Mouse (Mus musculus) ES-Bruce4 (cell line): ENCODE measurements around the gene Morn1. TPM values are rescaled to one million over a fixed set of nuclear protein-coding genes. Genes with fewer than 3 reads are reported as not detected.

Experiments used
- H3K27ac ChIP-seq: 2 replicates; pipeline ENCODE4 v1.5.1; 2012; ENCODE audit warnings: low read length, inconsistent platforms; ENCODE audit not compliant: insufficient read depth
- H3K27me3 ChIP-seq: 2 replicates; pipeline ENCODE4 v1.6.1; 2012; ENCODE audit warnings: mild to moderate bottlenecking, low read length, inconsistent platforms; ENCODE audit not compliant: control insufficient read depth, poor library complexity, insufficient read depth, severe bottlenecking
- H3K36me3 ChIP-seq: 2 replicates; pipeline ENCODE4 v1.6.1; 2012; ENCODE audit warnings: inconsistent platforms, mild to moderate bottlenecking, low read length, moderate library complexity; ENCODE audit not compliant: control insufficient read depth, poor library complexity, insufficient read depth, severe bottlenecking
- H3K4me1 ChIP-seq: one replicate; pipeline ENCODE4 v1.8.1; 2011; ENCODE audit warnings: low read length; ENCODE audit not compliant: control insufficient read depth, insufficient read depth
- H3K4me3 ChIP-seq: 2 replicates; pipeline ENCODE4 v1.5.1; 2011; ENCODE audit warnings: low read depth, mild to moderate bottlenecking, low read length
- H3K9ac ChIP-seq: 2 replicates; pipeline ENCODE4 v1.6.1; 2012; ENCODE audit warnings: low read depth, mild to moderate bottlenecking, inconsistent platforms; ENCODE audit not compliant: poor library complexity, severe bottlenecking
- H3K9me3 ChIP-seq: replicated peaks from 2 replicates; pipeline ENCODE4 v1.6.1; 2012; ENCODE audit warnings: mild to moderate bottlenecking, low read length, inconsistent platforms; ENCODE audit not compliant: control insufficient read depth, poor library complexity, insufficient read depth, severe bottlenecking
- CTCF ChIP-seq: IDR thresholded peaks from one replicate; pipeline ENCODE4 v1.8.1; 2011; ENCODE audit warnings: low read depth, low read length
- EP300 ChIP-seq: IDR thresholded peaks from 2 replicates; pipeline ENCODE4 v1.6.1; 2011; ENCODE audit warnings: low read depth, low read length; ENCODE audit not compliant: insufficient read depth
- POLR2A ChIP-seq: IDR thresholded peaks from one replicate; pipeline ENCODE4 v1.8.1; 2011; ENCODE audit warnings: low read length; ENCODE audit not compliant: insufficient read depth
- polyA plus RNA-seq: library from polyadenylated mRNA; stranded (reverse); fragments of >200 nt; gene quantifications from 2 replicates; pipeline ENCODE4 v1.2.4, GENCODE M21; 2011; ENCODE audit warnings: low read depth; ENCODE audit not compliant: missing spikeins, insufficient read depth, insufficient read length

The Morn1 gene
- polyA plus RNA-seq, 1 experiment = 11.6 TPM

- no peak overlapping the region for H3K27ac ChIP-seq
- no peak for TF ChIP-seq POLR2A
- TF ChIP-seq CTCF = no peak
- TF ChIP-seq EP300 = no peak
- peaks cover 17% of the 10 kb centered on the region for H3K4me1 ChIP-seq
- no peaks in the 10 kb centered on the region for H3K9me3 ChIP-seq
- H3K4me3 ChIP-seq = no peak overlapping the region
- H3K36me3 ChIP-seq = no peaks in the 10 kb centered on the region
- no peak overlapping the region for H3K9ac ChIP-seq
- no peaks in the 10 kb centered on the region for H3K27me3 ChIP-seq
Measured at GRCm38 (mm10) chr4:155170614-155171212, 84.3 kb downstream of the Morn1 start.

GRCm38 (mm10) chr4:155171961-155172533, 85.7 kb downstream of the Morn1 start:
- peaks cover 28% of the 10 kb centered on the region for H3K4me1 ChIP-seq
- H3K27ac ChIP-seq = peak overlapping the region; percentile 73
- no peaks in the 10 kb centered on the region for H3K27me3 ChIP-seq
- no peaks in the 10 kb centered on the region for H3K9me3 ChIP-seq
- peak overlapping the region; percentile 79 for H3K9ac ChIP-seq
- no peaks in the 10 kb centered on the region for H3K36me3 ChIP-seq
- TF ChIP-seq POLR2A (no peak), EP300 (no peak), CTCF (no peak)
- H3K4me3 ChIP-seq = no peak overlapping the region

GRCm38 (mm10) chr4:155172909-155173821, 86.8 kb downstream of the Morn1 start:
- Histone ChIP-seq H3K9ac (peak overlapping the region; percentile 79), H3K36me3 (no peaks in the 10 kb centered on the region), H3K4me3 (peak overlapping the region; percentile 48), H3K27me3 (no peaks in the 10 kb centered on the region), H3K4me1 (peaks cover 30% of the 10 kb centered on the region), H3K27ac (peak overlapping the region; percentile 97), H3K9me3 (no peaks in the 10 kb centered on the region)
- no peak for TF ChIP-seq CTCF
- peak; percentile 95 for TF ChIP-seq EP300

- no peak for TF ChIP-seq CTCF
- TF ChIP-seq POLR2A = no peak
- no peak for TF ChIP-seq EP300
- peak overlapping the region; percentile 45 for H3K4me3 ChIP-seq
Measured at GRCm38 (mm10) chr4:155173822-155174785, 87.7 kb downstream of the Morn1 start.

GRCm38 (mm10) chr4:155176210-155176609, 89.8 kb downstream of the Morn1 start:
- H3K4me1 ChIP-seq = peaks cover 30% of the 10 kb centered on the region
- H3K4me3 ChIP-seq = no peak overlapping the region
- no peaks in the 10 kb centered on the region for H3K36me3 ChIP-seq
- H3K27ac ChIP-seq = peak overlapping the region; percentile 57
- no peaks in the 10 kb centered on the region for H3K27me3 ChIP-seq
- no peak overlapping the region for H3K9ac ChIP-seq
- H3K9me3 ChIP-seq = no peaks in the 10 kb centered on the region
- TF ChIP-seq CTCF = no peak
- no peak for TF ChIP-seq POLR2A
- no peak for TF ChIP-seq EP300

More at GRCm38 (mm10) chr4:155173822-155174785, 87.7 kb downstream of the Morn1 start:
- Histone ChIP-seq H3K27me3 (no peaks in the 10 kb centered on the region), H3K4me1 (peaks cover 30% of the 10 kb centered on the region), H3K9me3 (no peaks in the 10 kb centered on the region), H3K27ac (peak overlapping the region; percentile 97), H3K36me3 (no peaks in the 10 kb centered on the region), H3K9ac (peak overlapping the region; percentile 27)
